Mouse (Mus musculus): ENCODE results near the gene Sema6d.

The Sema6d gene

GRCm38 (mm10) chr2:124089813-124090230 lies at the start of gene Sema6d:
Sema6d (plus strand) TSS chr2:124089969.
- peak; percentile 21 for DNase-seq (ENCODE audit: low spot score)

DNA sequence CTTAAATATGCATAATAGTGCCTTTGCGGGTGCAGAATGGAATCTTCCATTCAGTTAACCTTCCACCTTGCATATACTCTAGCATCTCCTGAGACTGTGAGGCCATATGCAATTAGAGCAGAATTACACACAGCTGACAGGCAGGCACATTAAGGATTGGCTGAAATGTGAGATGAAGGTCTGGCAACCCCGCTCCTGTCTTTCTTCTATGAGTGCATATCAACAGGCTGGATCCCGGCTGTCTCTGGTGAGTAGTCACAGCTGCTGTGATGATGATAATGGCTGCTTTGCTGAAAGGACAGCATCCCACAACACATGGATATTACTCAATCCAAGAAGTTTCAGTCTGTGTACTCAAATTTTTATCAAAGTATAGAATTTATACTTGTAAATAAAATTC lies 29.9 kb upstream of the Sema6d start:
- no peak for DNase-seq (ENCODE audit: low spot score)

DNA sequence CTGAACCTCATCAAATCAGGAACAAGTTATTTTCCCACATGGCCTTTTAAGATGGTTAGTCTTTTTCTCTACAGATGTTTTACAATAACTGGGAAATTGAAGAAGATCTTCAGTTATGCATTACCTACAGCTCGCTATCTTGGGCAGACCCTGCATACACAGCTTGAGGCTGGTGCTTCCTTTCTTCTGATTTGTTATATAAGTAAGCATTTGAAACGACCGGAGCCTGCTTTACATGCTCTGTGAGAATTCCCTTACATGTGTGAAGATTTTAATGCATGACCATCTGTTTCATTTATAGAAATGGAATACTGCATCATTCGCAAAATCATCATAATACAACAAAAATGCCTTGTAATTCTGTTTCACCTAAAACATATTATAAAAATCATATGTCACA lies 21.4 kb upstream of the Sema6d start:
- no peak for DNase-seq (ENCODE audit: low spot score)

GRCm38 (mm10) chr2:124070664-124071063 lies 19.1 kb upstream of the Sema6d start:
- no peak for DNase-seq (ENCODE audit: low spot score)

GRCm38 (mm10) chr2:124071380-124071779 lies 18.4 kb upstream of the Sema6d start:
- no peak for DNase-seq (ENCODE audit: low spot score)

DNA sequence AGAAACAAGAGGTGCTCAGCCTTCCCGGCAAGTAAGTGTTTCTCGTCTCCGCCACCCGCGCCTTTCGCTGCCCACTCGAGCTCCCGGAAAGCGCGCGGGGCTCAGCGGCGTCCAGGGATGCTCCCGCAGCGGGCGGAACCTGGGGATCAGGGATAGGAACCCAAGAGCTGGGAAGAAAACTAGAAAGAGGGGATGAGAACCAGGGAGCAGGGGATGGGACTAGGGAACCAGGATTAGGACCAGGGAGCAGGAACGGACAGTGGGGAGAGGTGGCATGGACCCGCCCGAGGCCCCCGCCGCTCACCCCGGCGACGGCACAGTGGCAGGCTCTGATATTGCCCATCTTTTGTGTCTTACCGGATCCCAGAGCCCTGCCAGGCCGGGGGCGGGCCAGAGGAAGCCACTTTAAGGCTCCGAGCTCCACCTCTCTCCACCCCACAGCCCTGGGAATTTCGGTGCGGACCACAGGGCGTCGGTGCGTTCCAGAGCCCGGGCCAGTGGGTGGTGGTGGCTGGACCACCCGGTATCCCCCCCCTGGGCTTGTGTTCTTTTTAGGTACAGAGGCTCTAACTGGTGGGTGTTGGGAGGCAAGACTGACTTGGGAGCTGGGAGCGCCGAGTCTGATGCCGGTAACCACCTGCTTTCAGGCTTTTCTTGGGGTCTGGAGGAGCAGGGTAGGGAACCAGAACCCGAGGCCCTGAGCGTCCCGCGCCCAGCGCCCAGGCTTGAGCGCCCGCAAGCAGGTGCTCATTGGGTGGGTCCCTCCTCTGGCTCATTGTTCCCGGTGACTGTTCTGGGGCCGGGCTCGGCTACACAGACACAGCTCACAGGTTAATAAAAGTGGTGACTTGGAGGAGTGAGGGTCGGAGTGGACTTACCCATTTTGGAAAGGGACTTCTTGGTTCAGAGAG lies 717 bp downstream of the Sema6d start:
- peak; percentile 28 for DNase-seq (ENCODE audit: low spot score)

DNA sequence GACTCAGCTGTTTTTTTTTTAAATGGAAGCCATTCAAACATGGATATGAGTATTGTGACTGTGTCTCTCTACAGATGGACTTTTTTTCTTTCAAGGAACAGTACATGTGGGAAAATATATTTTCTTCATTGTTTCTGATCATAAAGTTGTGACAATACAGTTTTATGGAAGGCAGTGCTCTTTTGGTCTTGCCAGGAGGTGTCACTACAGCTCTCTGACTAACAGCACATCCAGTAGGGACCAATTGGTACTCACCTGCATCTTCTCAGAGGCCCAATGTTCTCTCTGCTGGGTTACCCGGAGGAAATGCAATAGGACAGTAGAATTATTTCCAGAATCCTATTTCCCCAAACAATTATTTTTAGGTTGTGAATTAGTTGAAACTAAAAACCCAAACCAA lies 9.9 kb downstream of the Sema6d start:
- no peak for DNase-seq (ENCODE audit: low spot score)

DNA sequence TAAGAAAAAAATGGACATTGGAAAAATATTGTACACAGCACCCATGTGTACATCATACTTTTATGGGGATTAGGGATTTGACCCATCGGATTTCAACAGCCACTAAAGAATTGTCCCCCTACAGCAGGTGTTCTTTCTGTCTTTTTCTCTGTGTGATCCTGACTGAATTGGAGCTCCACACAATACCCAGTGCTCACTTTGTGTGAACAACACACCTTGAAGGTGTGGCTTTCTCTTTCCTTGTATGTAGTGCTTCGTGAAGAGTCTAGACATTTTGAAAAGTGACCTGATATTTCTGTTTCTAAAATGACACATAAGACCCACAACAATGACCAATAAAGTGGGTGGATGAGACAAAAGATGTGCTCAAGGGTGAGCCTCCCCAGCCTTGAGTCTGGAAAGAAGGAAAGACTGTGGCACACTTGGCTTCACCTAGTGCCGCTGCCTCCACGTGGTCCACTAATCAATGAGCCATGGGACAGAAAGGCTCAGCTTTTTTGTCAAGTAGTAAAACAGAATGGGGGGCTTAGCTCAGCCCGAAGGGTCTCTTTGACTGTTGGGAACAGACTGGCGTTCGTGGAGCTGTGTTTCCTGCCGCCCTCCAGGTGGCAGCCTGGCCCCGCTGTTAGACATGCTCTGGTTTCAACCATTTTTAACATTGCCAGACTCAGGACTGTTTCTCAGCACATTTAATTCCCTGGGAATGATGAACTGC lies 10.9 kb downstream of the Sema6d start:
- peak; percentile 48 for DNase-seq (ENCODE audit: low spot score)

DNA sequence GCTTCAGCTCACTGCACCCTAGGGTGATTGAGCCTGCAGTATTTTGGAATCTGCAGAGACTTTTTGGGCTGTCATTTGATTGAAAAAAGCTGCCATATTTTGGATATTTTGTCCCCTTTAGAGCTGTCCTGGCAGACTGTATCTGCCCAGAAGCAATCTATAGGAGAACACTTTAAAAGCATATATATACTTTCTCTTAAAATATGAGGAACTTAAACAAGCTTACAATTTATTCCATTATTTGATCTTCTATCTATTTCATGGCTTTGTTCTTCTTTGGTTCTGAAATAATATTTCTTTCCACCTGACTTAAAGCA lies 11.4 kb downstream of the Sema6d start:
- DNase-seq (ENCODE audit: low spot score), result no peak

DNA sequence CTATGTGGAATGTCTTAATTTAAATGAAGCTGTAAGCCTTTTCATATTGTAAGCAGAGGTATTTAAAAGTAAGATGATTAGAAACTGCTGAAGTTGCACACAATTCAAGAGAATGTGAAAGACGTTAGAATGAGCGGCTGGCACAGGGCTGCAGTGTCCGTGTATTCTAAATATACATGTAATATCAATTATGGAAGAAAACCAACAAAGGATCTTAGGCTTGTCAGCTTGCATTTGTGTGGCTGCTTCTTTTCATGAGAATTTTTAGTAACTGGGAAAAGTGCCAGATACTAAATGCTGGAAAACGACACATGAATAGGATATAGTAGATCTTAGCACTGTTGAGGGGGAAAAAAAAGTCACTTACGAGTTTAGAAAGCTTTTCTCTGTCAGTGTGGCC lies 11.8 kb downstream of the Sema6d start:
- no peak for DNase-seq (ENCODE audit: low spot score)

GRCm38 (mm10) chr2:124103277-124103676 lies 13.5 kb downstream of the Sema6d start:
- DNase-seq (ENCODE audit: low spot score), result no peak

GRCm38 (mm10) chr2:124118469-124119243 lies 28.9 kb downstream of the Sema6d start:
- DNase-seq (ENCODE audit: low spot score), result no peak

- no peak for DNase-seq (ENCODE audit: low spot score)
Measured at GRCm38 (mm10) chr2:124120355-124120754, 30.6 kb downstream of the Sema6d start.

- no peak for DNase-seq (ENCODE audit: low spot score)
Measured at GRCm38 (mm10) chr2:124121539-124121938, 31.8 kb downstream of the Sema6d start.

DNA sequence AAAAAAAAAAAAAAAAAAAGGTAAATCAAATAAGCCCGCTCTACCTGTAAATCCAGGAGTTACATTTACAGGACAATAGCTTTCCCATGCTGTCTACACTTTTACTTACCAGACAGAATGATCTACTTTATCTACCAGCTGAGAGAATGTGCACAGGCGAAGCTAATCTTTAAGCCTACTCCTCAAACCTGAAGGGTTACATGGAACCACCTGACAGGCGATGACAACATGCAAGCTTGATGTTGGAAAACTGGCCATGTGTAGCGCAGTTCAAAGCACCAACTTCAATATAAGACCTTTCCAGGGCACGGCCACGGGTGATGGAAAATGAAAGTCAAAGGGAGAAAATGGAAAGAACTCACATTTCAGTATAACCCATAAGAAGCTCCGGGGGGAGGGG lies 35.7 kb downstream of the Sema6d start:
- DNase-seq (ENCODE audit: low spot score), result no peak

GRCm38 (mm10) chr2:124126853-124127252 lies 37.1 kb downstream of the Sema6d start:
- no peak for DNase-seq (ENCODE audit: low spot score)

DNA sequence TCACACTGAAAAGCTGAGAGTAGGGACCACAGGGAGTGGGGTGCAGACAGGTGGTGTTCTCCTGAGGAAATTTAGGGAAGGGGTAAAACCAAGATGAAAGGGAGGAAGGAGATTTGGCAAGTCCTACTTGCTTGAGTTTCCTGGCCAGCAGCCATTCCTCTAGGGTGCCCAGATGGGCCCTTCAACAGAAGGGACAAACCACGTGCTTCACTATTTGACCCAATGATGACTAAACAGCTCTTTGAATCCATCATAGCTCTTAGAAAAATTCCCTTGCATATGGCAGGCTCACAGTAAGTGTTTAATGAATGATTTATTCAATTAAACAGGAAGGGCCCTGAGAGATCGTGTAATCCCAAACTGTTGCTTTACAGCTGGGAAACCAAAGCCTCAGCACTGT lies 41.1 kb downstream of the Sema6d start:
- DNase-seq (ENCODE audit: low spot score), result no peak

DNA sequence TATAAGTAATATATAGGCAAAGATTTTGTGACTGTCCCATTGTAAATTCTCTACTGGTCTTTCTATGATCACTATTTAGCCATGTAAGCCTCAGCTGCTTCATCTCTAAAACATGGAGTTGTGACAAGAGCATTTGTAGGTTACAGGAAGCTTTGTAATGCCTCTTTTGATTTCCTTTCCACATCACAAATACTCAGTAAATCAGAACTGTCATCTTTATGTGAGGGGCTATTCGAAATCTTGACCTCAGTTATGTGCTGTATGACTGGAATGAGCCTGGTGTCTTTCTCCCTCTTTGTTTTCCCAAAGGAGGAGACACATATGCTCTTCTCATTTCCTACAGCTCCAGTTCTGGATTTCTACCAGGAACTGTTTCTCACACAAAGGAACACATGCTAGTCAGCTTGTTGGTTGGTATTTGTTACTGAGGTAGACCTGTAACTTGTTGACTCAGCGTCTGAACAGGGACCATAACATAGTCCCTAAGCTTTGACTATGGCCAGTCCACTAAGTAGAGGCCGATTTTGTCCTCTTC lies 51.8 kb downstream of the Sema6d start:
- no peak for DNase-seq (ENCODE audit: low spot score)

- DNase-seq (ENCODE audit: low spot score), result no peak
Measured at GRCm38 (mm10) chr2:124145528-124145927, 55.8 kb downstream of the Sema6d start.

GRCm38 (mm10) chr2:124158158-124158557 lies 68.4 kb downstream of the Sema6d start:
- no peak for DNase-seq (ENCODE audit: low spot score)

DNA sequence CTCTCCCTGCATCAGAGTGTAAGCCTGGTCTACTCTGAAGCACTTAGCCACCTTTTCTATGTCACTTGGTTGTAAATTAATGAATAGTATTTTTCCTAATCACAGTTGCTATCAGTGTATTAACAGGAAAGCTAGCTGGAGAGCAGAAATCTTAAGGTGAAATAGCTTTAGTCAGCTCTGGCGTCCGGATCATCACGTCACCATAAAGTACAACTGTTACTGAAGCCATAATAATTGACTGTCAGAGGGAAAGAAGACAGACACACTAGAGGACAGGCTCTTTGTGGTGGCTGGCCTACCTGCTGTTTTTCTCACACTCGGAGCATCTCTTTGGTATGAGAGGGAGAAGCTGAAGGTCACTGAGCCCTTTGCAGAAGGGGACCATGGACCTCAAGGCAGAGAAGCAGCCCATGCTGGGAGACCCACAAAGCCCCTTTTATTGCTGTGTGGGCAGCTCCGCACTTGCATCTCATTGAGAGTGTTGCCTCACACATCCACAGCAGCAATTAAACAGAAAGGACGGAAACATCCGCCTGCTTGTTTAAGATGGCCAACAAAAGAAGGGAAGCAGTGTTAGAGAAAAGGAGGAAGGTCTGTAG lies 72.3 kb downstream of the Sema6d start:
- DNase-seq (ENCODE audit: low spot score), result no peak

DNA sequence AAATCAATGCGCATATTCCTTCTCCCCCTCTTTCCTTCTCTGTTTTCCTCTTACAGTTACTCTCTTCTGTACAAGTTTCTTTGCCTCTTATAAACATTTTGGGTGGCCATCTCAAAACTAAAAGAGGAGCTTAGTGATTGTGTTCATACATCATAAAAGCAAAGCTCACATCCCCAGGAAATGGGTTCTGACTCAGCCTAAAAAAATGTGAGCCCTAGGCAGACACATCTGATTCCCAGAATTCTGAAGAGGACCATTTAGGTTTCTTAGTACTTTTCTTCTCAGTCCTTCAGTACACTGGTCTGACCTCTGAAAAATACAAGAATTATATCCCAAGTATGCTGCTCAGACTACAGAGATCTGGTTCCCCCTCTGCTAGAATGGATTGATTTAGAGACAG lies 78.6 kb downstream of the Sema6d start:
- no peak for DNase-seq (ENCODE audit: low spot score)
